Mouse (Mus musculus) MEL (cell line): ENCODE results near the gene Lair1. TPM values are rescaled to one million over a fixed set of nuclear protein-coding genes. Genes with fewer than 3 reads are reported as not detected.

Experiments used
- DNase-seq: peaks from one replicate; pipeline ENCODE4 v3.0.0; 2011; ENCODE audit warnings: low read depth, low spot score
- H3K27ac ChIP-seq: 2 replicates; pipeline ENCODE4 v1.5.1; 2012; ENCODE audit warnings: low read depth, mild to moderate bottlenecking, control low read depth, low read length, moderate library complexity; ENCODE audit not compliant: control insufficient read depth
- H3K27me3 ChIP-seq, 2 experiments: fragments of 150-350 bp in 1 of 2; sonication (generic) in 1 of 2; 2 replicates each; pipeline ENCODE4 v1.6.1; 2012; ENCODE audit warnings: low read length in 2 of 2, mild to moderate bottlenecking in 2 of 2, improper control_type of control experiment in 1 of 2, moderate library complexity in 1 of 2; ENCODE audit not compliant: insufficient read depth in 2 of 2, control insufficient read depth in 1 of 2
- H3K36me3 ChIP-seq, 2 experiments: 2 replicates each; pipeline ENCODE4 v1.6.1; 2012 to 2014; ENCODE audit warnings: low read length in 2 of 2, improper control_type of control experiment in 1 of 2, inconsistent platforms in 1 of 2, mild to moderate bottlenecking in 1 of 2; ENCODE audit not compliant: insufficient read depth in 2 of 2, control insufficient read depth in 1 of 2
- H3K4me1 ChIP-seq, 2 experiments: fragments of 150-350 bp in 1 of 2; sonication (generic) in 1 of 2; 2 replicates each; pipeline ENCODE4 v1.6.1; 2012; ENCODE audit warnings: low read length in 2 of 2, improper control_type of control experiment in 1 of 2, mild to moderate bottlenecking in 1 of 2; ENCODE audit not compliant: insufficient read depth in 2 of 2, control insufficient read depth in 1 of 2
- H3K4me3 ChIP-seq, 2 experiments: fragments of 150-350 bp in 1 of 2; sonication (generic) in 1 of 2; 2 replicates each; pipeline ENCODE4 v1.5.1; 2012; ENCODE audit warnings: low read depth in 2 of 2, low read length in 2 of 2, mild to moderate bottlenecking in 2 of 2, moderate library complexity in 2 of 2, control low read depth in 1 of 2, improper control_type of control experiment in 1 of 2; ENCODE audit not compliant: control insufficient read depth in 1 of 2, insufficient read depth in 1 of 2
- H3K79me2 ChIP-seq: 2 replicates; pipeline ENCODE4 v1.6.1; 2012; ENCODE audit warnings: mild to moderate bottlenecking, low read length, moderate library complexity; ENCODE audit not compliant: control insufficient read depth, poor library complexity, insufficient read depth
- H3K9ac ChIP-seq: 2 replicates; pipeline ENCODE4 v1.6.1; 2012; ENCODE audit warnings: low read depth, mild to moderate bottlenecking, control low read depth, low read length, moderate library complexity; ENCODE audit not compliant: control insufficient read depth, poor library complexity, severe bottlenecking
- H3K9me3 ChIP-seq: fragments of 150-350 bp; sonication (generic); replicated peaks from 2 replicates; pipeline ENCODE4 v1.6.1; 2012; ENCODE audit warnings: mild to moderate bottlenecking, low read length, improper control_type of control experiment, moderate library complexity; ENCODE audit not compliant: insufficient read depth
- CHD1 ChIP-seq: IDR thresholded peaks from 2 replicates; pipeline ENCODE4 v1.6.1; 2012; ENCODE audit warnings: low read depth, mild to moderate bottlenecking, inconsistent platforms, low read length, improper control_type of control experiment
- CHD2 ChIP-seq: IDR thresholded peaks from 2 replicates; pipeline ENCODE4 v1.6.1; 2011; ENCODE audit warnings: low read length, improper control_type of control experiment
- CTCF ChIP-seq, 3 experiments: IDR thresholded peaks in 2 of 3; conservative IDR thresholded peaks in 1 of 3; 2 replicates each; pipeline ENCODE4 v1.5.1; 2011 to 2012; ENCODE audit warnings: low read length in 3 of 3, low read depth in 2 of 3, mild to moderate bottlenecking in 2 of 3, improper control_type of control experiment in 1 of 3, inconsistent platforms in 1 of 3, mixed read lengths in 1 of 3, moderate library complexity in 1 of 3; ENCODE audit not compliant: control insufficient read depth in 1 of 3, insufficient read depth in 1 of 3, poor library complexity in 1 of 3, severe bottlenecking in 1 of 3
- EP300 ChIP-seq, 2 experiments: IDR thresholded peaks; 2 replicates each; pipeline ENCODE4 v1.6.1; 2011; ENCODE audit warnings: improper control_type of control experiment in 2 of 2, low read length in 2 of 2, low read depth in 1 of 2, mild to moderate bottlenecking in 1 of 2
- ETS1 ChIP-seq: IDR thresholded peaks from 2 replicates; pipeline ENCODE4 v1.6.1; 2012; ENCODE audit warnings: low read depth, mild to moderate bottlenecking, inconsistent platforms, low read length, improper control_type of control experiment, moderate library complexity
- MAFK ChIP-seq: IDR thresholded peaks from 2 replicates; pipeline ENCODE4 v1.6.1; 2011; ENCODE audit warnings: low read depth, mild to moderate bottlenecking, low read length, improper control_type of control experiment, borderline replicate concordance
- MAZ ChIP-seq: IDR thresholded peaks from 2 replicates; pipeline ENCODE4 v1.6.1; 2012; ENCODE audit warnings: low read depth, mild to moderate bottlenecking, inconsistent platforms, low read length, improper control_type of control experiment
- MXI1 ChIP-seq: IDR thresholded peaks from 2 replicates; pipeline ENCODE4 v1.6.1; 2011; ENCODE audit warnings: mild to moderate bottlenecking, low read depth, low read length, improper control_type of control experiment
- MYB ChIP-seq: IDR thresholded peaks from 2 replicates; pipeline ENCODE4 v1.6.1; 2011; ENCODE audit warnings: mild to moderate bottlenecking, low read depth, low read length, improper control_type of control experiment
- NELFE ChIP-seq: IDR thresholded peaks from 2 replicates; pipeline ENCODE4 v1.6.1; 2011; ENCODE audit warnings: low read depth, low read length, improper control_type of control experiment
- POLR2AphosphoS2 ChIP-seq: IDR thresholded peaks from 2 replicates; pipeline ENCODE4 v1.6.1; 2011; ENCODE audit warnings: low read length, improper control_type of control experiment
- RAD21 ChIP-seq: IDR thresholded peaks from 2 replicates; pipeline ENCODE4 v1.6.1; 2011; ENCODE audit warnings: mild to moderate bottlenecking, low read depth, low read length, improper control_type of control experiment
- RCOR1 ChIP-seq: IDR thresholded peaks from 2 replicates; pipeline ENCODE4 v1.6.1; 2012; ENCODE audit warnings: low read depth, mild to moderate bottlenecking, inconsistent platforms, low read length, improper control_type of control experiment
- SIN3A ChIP-seq: IDR thresholded peaks from 2 replicates; pipeline ENCODE4 v1.6.1; 2012; ENCODE audit warnings: low read length, improper control_type of control experiment, inconsistent platforms
- TBP ChIP-seq: IDR thresholded peaks from 2 replicates; pipeline ENCODE4 v1.8.0; 2011; ENCODE audit warnings: low read depth, low read length, improper control_type of control experiment
- ZNF384 ChIP-seq: IDR thresholded peaks from 2 replicates; pipeline ENCODE4 v1.6.1; 2012; ENCODE audit warnings: low read depth, mild to moderate bottlenecking, inconsistent platforms, low read length, improper control_type of control experiment
- polyA plus RNA-seq, 2 experiments: library from polyadenylated mRNA; stranded (reverse) in 1 of 2; unstranded in 1 of 2; fragments of >175 nt in 1 of 2; fragments of >200 nt in 1 of 2; gene quantifications; 2 replicates each; pipeline versions ENCODE4 v1.2.1 to v1.2.4; 2012; ENCODE audit warnings: low replicate concordance in 2 of 2, low read depth in 1 of 2; ENCODE audit not compliant: insufficient read length in 2 of 2, insufficient read depth in 1 of 2, missing spikeins in 1 of 2
- total RNA-seq: library from RNA; depleted of rRNA; stranded (reverse); fragments of 300-350 nt; gene quantifications from 2 replicates; pipeline ENCODE4 v1.2.3, GENCODE M21; 2012

The Lair1 gene
- total and polyA plus RNA-seq, 3 experiments: 0.15 to 0.31 TPM; not detected in 1

DNA sequence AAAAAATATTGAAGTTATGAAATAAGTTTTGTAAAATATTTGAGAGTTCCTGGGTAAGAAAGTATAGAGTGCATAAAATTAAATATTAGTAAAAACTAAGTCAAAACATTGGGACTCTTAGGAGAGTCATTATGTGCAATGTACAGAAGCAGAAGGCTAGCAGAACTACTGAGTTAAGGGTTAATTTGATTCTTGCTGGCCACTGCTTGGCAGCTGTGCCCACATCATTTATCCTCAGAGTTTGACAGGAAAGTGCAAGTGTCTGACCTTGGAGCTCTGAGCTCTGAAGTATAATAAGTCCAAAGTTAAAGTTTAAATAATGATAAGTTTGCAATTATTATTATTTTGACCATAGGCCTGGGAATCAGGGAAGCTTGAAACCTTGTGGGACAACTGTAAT is 18.7 kb upstream of the Lair1 start:
- Histone ChIP-seq H3K9ac (no peak overlapping the region), H3K4me3 (no peak overlapping the region), H3K36me3 (peaks cover 0 to 11% of the 10 kb centered on the region in 2 experiments; a peak in 2 of 4 replicates), H3K27ac (no peak overlapping the region), H3K27me3 (no peaks in the 10 kb centered on the region), H3K79me2 (no peaks in the 10 kb centered on the region), H3K4me1 (peaks cover 3 to 14% of the 10 kb centered on the region in 2 experiments), H3K9me3 (no peaks in the 10 kb centered on the region)
- no peak for DNase-seq
- TF ChIP-seq CTCF (IDR thresholded peaks at IDR 0.05 in 2 of 3, conservative IDR thresholded peaks at IDR 0.05 in 1 of 3; ENCODE audit: control insufficient read depth in 1 of 3, insufficient read depth in 1 of 3, low read depth in 2 of 3, low read length in 3 of 3, poor library complexity in 1 of 3, severe bottlenecking in 1 of 3) (no peak), MXI1 (no peak), POLR2AphosphoS2 (no peak), TBP (no peak), MAZ (no peak), NELFE (no peak), RAD21 (no peak), MYB (no peak)

DNA sequence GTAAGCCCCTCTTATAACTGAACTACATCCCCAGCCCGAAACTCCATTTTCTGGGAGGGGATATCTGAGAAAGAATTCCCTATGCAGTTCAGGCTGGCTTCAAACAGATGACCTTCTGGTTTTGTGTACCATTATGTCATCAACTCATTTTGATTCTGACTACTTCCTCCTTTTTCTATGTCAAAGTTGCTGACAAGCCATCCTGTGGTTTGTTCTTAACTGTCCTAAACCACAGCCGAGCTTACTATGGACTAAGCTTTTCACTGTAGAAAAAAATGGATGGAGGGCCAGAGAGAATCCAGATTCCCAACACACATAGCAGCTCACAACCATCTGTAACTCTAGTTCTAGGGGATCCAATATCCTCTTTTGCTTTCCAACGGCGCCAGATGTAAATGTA is 17.5 kb upstream of the Lair1 start:
- Histone ChIP-seq H3K27ac (no peak overlapping the region), H3K9ac (no peak overlapping the region)
- TF ChIP-seq MAZ: no peak
- TF ChIP-seq RCOR1: peak; percentile 87
- peak; percentile 49; the same call in 1 of the 2 replicates for TF ChIP-seq SIN3A
- TF ChIP-seq ETS1: peak; percentile 94
- no peak for TF ChIP-seq MXI1
- peak; percentile 55 to 70 for TF ChIP-seq EP300 (IDR thresholded peaks at IDR 0.05; ENCODE audit: low read depth in 1 of 2, low read length in 2 of 2)
- peak; percentile 51; the same call in 1 of the 2 replicates for TF ChIP-seq ZNF384
- no peak for TF ChIP-seq CHD2
- no peak for TF ChIP-seq CHD1
- TF ChIP-seq MAFK: peak; percentile 48; the same call in 1 of the 2 replicates
- TF ChIP-seq, all 39 proteins: peak for 6
- peaks cover 0 to 11% of the 10 kb centered on the region in 2 experiments; a peak in 2 of 4 replicates for H3K36me3 ChIP-seq
- no peaks in the 10 kb centered on the region for H3K27me3 ChIP-seq
- no peaks in the 10 kb centered on the region for H3K79me2 ChIP-seq
- H3K4me3 ChIP-seq: no peak overlapping the region
- H3K9me3 ChIP-seq: no peaks in the 10 kb centered on the region
- peaks cover 3 to 14% of the 10 kb centered on the region in 2 experiments for H3K4me1 ChIP-seq
- DNase-seq: peak; percentile 70
